Mouse (Mus musculus) limb, embryonic 15.5 days (tissue): Measurements from ENCODE around the gene Gnpat. TPM values are rescaled to one million over a fixed set of nuclear protein-coding genes. Genes with fewer than 3 reads are reported as not detected.

ENCODE experiments used
- ATAC-seq: fragments of 200-750 bp; cut with Nextera tagmentation; 2 replicates; pipeline ENCODE4 v1.8.0; 2017; ENCODE audit warnings: low read depth, moderate TSS enrichment; ENCODE audit not compliant: insufficient number of reproducible peaks, low FRiP score, low TSS enrichment
- H3K27ac ChIP-seq: fragments of 300-500 bp; sonication (generic); 2 replicates; pipeline ENCODE4 v1.5.1; 2015; ENCODE audit warnings: moderate library complexity, mild to moderate bottlenecking, inconsistent platforms
- H3K27me3 ChIP-seq: fragments of 300-500 bp; sonication (generic); 2 replicates; pipeline ENCODE4 v1.6.1; 2015; ENCODE audit warnings: inconsistent platforms
- H3K36me3 ChIP-seq: fragments of 300-500 bp; sonication (generic); 2 replicates; pipeline ENCODE4 v1.6.1; 2015; ENCODE audit warnings: inconsistent platforms
- H3K4me1 ChIP-seq: fragments of 300-500 bp; sonication (generic); 2 replicates; pipeline ENCODE4 v1.6.1; 2015; ENCODE audit warnings: inconsistent platforms
- H3K4me2 ChIP-seq: fragments of 300-500 bp; sonication (generic); 2 replicates; pipeline ENCODE4 v1.6.1; 2015; ENCODE audit warnings: mild to moderate bottlenecking, inconsistent platforms
- H3K4me3 ChIP-seq: fragments of 300-500 bp; sonication (generic); 2 replicates; pipeline ENCODE4 v1.5.1; 2015; ENCODE audit warnings: mild to moderate bottlenecking, inconsistent platforms
- H3K9ac ChIP-seq: fragments of 300-500 bp; sonication (generic); 2 replicates; pipeline ENCODE4 v1.6.1; 2015; ENCODE audit warnings: inconsistent platforms
- H3K9me3 ChIP-seq: fragments of 300-500 bp; sonication (generic); 2 replicates; pipeline ENCODE4 v1.6.1; 2016; ENCODE audit warnings: inconsistent platforms
- whole genome bisulfite sequencing: fragments of 180-500 bp; shearing (Covaris S2); methylation state at CpG from one replicate; pipeline ENCODE4 v1.1.7; 2015; 5-methylcytosine and 5-hydroxymethylcytosine counted together
- polyA plus RNA-seq: library from polyadenylated mRNA; unstranded; fragments of >200 nt; fragmentation: Nextera tagmentation; extraction: Ambion mirVana; gene quantifications from 2 replicates; pipeline ENCODE4 v1.2.1, GENCODE M21; 2015

Gene Gnpat
- polyA plus RNA-seq, 1 experiment from 2014 or later, result 83.9 TPM

- H3K27me3 ChIP-seq, result no peaks in the 10 kb centered on the region
- 64% methylated on average over 3 of the region's 3 CpGs for WGBS
- H3K9me3 ChIP-seq, result no peaks in the 10 kb centered on the region
- no peak overlapping the region for H3K9ac ChIP-seq
- H3K4me2 ChIP-seq, result no peak overlapping the region
- no peaks in the 10 kb centered on the region for H3K4me1 ChIP-seq
- no peak overlapping the region for H3K4me3 ChIP-seq
- H3K27ac ChIP-seq, result no peak overlapping the region
- no peak for ATAC-seq
- peaks cover 21% of the 10 kb centered on the region for H3K36me3 ChIP-seq
Measured at GRCm38 (mm10) chr8:124845131-124845530, 17.7 kb upstream of the Gnpat start.

- 68% methylated on average over 5 of the region's 5 CpGs for WGBS
Measured at GRCm38 (mm10) chr8:124845573-124845972, 17.3 kb upstream of the Gnpat start.

DNA sequence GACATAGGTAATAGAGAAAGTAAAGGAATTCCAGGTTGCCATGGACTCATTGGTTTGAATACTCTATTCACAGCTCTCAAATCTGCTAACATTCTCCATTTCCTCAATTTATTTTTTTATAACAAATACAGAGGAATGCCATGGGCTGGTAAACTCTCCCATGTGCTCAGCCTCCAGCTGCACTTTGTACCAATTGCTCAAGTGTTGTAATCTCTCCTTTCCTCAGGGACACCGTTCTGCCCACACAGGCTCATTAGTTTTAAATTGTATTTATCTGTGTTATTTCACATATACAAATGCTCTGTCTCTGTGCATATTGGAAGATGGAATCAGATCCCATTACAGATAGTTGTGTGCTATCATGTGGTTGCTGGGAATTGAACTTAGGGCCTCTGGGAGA lies 9.3 kb upstream of the Gnpat start:
- H3K4me2 ChIP-seq, result no peak overlapping the region
- H3K36me3 ChIP-seq, result peaks cover 61% of the 10 kb centered on the region
- no peak overlapping the region for H3K4me3 ChIP-seq
- H3K4me1 ChIP-seq, result no peaks in the 10 kb centered on the region
- H3K9ac ChIP-seq, result no peak overlapping the region
- H3K27me3 ChIP-seq, result no peaks in the 10 kb centered on the region
- no peaks in the 10 kb centered on the region; the same call in 1 of the 2 replicates for H3K9me3 ChIP-seq
- ATAC-seq, result no peak
- WGBS, result 98% methylated on average over 1 of the region's 1 CpGs
- H3K27ac ChIP-seq, result no peak overlapping the region

More at GRCm38 (mm10) chr8:124845573-124845972, 17.3 kb upstream of the Gnpat start:
- Histone ChIP-seq H3K27ac (no peak overlapping the region), H3K27me3 (no peaks in the 10 kb centered on the region), H3K4me1 (no peaks in the 10 kb centered on the region), H3K4me2 (no peak overlapping the region), H3K4me3 (no peak overlapping the region), H3K9me3 (no peaks in the 10 kb centered on the region), H3K36me3 (peaks cover 16% of the 10 kb centered on the region), H3K9ac (no peak overlapping the region)
- ATAC-seq, result no peak

- no peaks in the 10 kb centered on the region for H3K9me3 ChIP-seq
- peaks cover 12% of the 10 kb centered on the region for H3K4me1 ChIP-seq
- no peak overlapping the region for H3K4me2 ChIP-seq
- H3K9ac ChIP-seq, result no peak overlapping the region
- no peaks in the 10 kb centered on the region for H3K27me3 ChIP-seq
- no peak for ATAC-seq
- H3K36me3 ChIP-seq, result peaks cover 64% of the 10 kb centered on the region
- no peak overlapping the region for H3K4me3 ChIP-seq
- H3K27ac ChIP-seq, result no peak overlapping the region
Measured at GRCm38 (mm10) chr8:124859466-124859865, 3.4 kb upstream of the Gnpat start.

- H3K4me2 ChIP-seq, result no peak overlapping the region
- peaks cover 56% of the 10 kb centered on the region for H3K36me3 ChIP-seq
- no peaks in the 10 kb centered on the region for H3K27me3 ChIP-seq
- 94% methylated on average over 3 of the region's 3 CpGs for WGBS
- ATAC-seq, result no peak
- H3K4me1 ChIP-seq, result peaks cover 12% of the 10 kb centered on the region
- no peak overlapping the region for H3K4me3 ChIP-seq
- no peaks in the 10 kb centered on the region for H3K9me3 ChIP-seq
- no peak overlapping the region for H3K27ac ChIP-seq
- no peak overlapping the region for H3K9ac ChIP-seq
Measured at GRCm38 (mm10) chr8:124860188-124860587, 2.6 kb upstream of the Gnpat start.

GRCm38 (mm10) chr8:124863163-124863677 lies 387 bp downstream of the Gnpat start:
- peak overlapping the region; percentile 65 for H3K4me2 ChIP-seq
- peaks cover 15% of the 10 kb centered on the region for H3K4me1 ChIP-seq
- H3K27ac ChIP-seq, result peak overlapping the region; percentile 95
- under 1% methylated on average over 33 of the region's 33 CpGs for WGBS
- no peaks in the 10 kb centered on the region for H3K27me3 ChIP-seq
- H3K9ac ChIP-seq, result peak overlapping the region; percentile 98
- peaks cover 30% of the 10 kb centered on the region for H3K36me3 ChIP-seq
- H3K9me3 ChIP-seq, result no peaks in the 10 kb centered on the region
- ATAC-seq, result peak; percentile 76
- H3K4me3 ChIP-seq, result peak overlapping the region; percentile 98

- no peak for ATAC-seq
- H3K4me3 ChIP-seq, result peak overlapping the region; percentile 98
- H3K27me3 ChIP-seq, result no peaks in the 10 kb centered on the region
- peak overlapping the region; percentile 95 for H3K27ac ChIP-seq
- H3K36me3 ChIP-seq, result peaks cover 25% of the 10 kb centered on the region
- H3K4me1 ChIP-seq, result peaks cover 15% of the 10 kb centered on the region
- peak overlapping the region; percentile 98 for H3K9ac ChIP-seq
- peak overlapping the region; percentile 65 for H3K4me2 ChIP-seq
- 8% methylated on average over 8 of the region's 8 CpGs for WGBS
- H3K9me3 ChIP-seq, result no peaks in the 10 kb centered on the region
Measured at GRCm38 (mm10) chr8:124863729-124864128, 896 bp downstream of the Gnpat start.

- Histone ChIP-seq H3K4me2 (no peak overlapping the region), H3K4me1 (peaks cover 13% of the 10 kb centered on the region), H3K27ac (no peak overlapping the region), H3K4me3 (no peak overlapping the region), H3K36me3 (peaks cover 14% of the 10 kb centered on the region), H3K27me3 (no peaks in the 10 kb centered on the region), H3K9me3 (no peaks in the 10 kb centered on the region), H3K9ac (no peak overlapping the region)
- no peak for ATAC-seq
- WGBS, result 81% methylated on average over 3 of the region's 3 CpGs
Measured at GRCm38 (mm10) chr8:124866669-124867068, 3.8 kb downstream of the Gnpat start.

DNA sequence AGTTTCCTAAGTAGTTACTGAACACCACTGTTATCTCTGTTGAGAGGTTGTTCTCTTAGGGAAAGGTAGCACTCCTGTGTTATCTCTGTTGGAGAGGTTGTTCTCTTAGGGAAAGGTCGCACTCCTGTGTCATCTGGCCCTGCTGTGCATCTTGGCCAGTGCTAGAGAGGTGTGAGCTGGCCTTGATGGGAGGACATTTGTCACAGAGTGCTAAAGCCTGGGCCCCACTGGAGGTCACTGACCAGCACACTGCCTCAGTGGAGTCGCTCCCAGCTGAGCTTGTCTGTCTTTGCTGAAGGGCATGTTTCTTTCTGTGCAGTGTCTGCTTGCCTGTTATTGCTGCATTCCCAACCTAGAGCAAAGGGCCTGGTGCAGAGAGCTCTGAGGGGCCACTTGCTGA lies 4.3 kb downstream of the Gnpat start:
- no peak overlapping the region for H3K27ac ChIP-seq
- WGBS, result 47% methylated on average over 2 of the region's 2 CpGs
- peaks cover 9% of the 10 kb centered on the region for H3K4me1 ChIP-seq
- no peak overlapping the region for H3K4me3 ChIP-seq
- H3K9me3 ChIP-seq, result no peaks in the 10 kb centered on the region
- H3K27me3 ChIP-seq, result no peaks in the 10 kb centered on the region
- no peak for ATAC-seq
- H3K36me3 ChIP-seq, result peaks cover 19% of the 10 kb centered on the region
- H3K9ac ChIP-seq, result no peak overlapping the region
- H3K4me2 ChIP-seq, result no peak overlapping the region

GRCm38 (mm10) chr8:124869708-124870107 lies 6.9 kb downstream of the Gnpat start:
- ATAC-seq, result no peak
- no peak overlapping the region for H3K4me3 ChIP-seq
- no peak overlapping the region for H3K27ac ChIP-seq
- peaks cover 44% of the 10 kb centered on the region for H3K36me3 ChIP-seq
- H3K9me3 ChIP-seq, result no peaks in the 10 kb centered on the region
- H3K9ac ChIP-seq, result no peak overlapping the region
- 0 out of 2 replicates have a peak, but pooled peaks cover 3% of the 10 kb centered on the region for H3K4me1 ChIP-seq
- WGBS, result 71% methylated on average over 6 of the region's 6 CpGs
- no peaks in the 10 kb centered on the region for H3K27me3 ChIP-seq
- H3K4me2 ChIP-seq, result no peak overlapping the region

GRCm38 (mm10) chr8:124871474-124871873 lies 8.6 kb downstream of the Gnpat start:
- Histone ChIP-seq H3K4me2 (no peak overlapping the region), H3K36me3 (peaks cover 60% of the 10 kb centered on the region), H3K4me3 (no peak overlapping the region), H3K4me1 (no peaks in the 10 kb centered on the region), H3K27ac (no peak overlapping the region), H3K9me3 (no peaks in the 10 kb centered on the region), H3K9ac (no peak overlapping the region), H3K27me3 (no peaks in the 10 kb centered on the region)
- 92% methylated on average over 7 of the region's 7 CpGs for WGBS
- no peak for ATAC-seq

DNA sequence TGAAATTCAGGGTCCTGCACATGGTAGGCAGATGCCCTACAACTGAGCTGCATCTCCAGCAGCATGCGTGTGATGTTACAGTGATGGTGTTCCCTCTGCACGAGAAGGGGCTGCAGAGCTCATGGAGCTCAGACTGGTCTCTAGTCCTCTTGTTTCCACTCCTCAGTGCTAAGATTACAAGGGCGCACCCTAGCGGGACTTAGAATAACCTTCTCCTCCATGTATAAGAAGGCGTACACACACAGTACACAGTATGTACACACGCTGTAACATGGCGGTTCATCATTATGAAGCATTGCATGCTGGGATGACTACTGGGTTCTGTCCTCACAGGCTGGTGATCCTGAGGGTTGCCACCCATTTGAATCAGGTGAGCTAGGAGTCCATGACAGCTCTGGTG lies 9.2 kb downstream of the Gnpat start:
- Histone ChIP-seq H3K27ac (no peak overlapping the region), H3K9ac (no peak overlapping the region), H3K4me3 (no peak overlapping the region), H3K4me2 (no peak overlapping the region), H3K9me3 (no peaks in the 10 kb centered on the region), H3K27me3 (no peaks in the 10 kb centered on the region), H3K4me1 (no peaks in the 10 kb centered on the region), H3K36me3 (peaks cover 65% of the 10 kb centered on the region)
- no peak for ATAC-seq
- 91% methylated on average over 7 of the region's 7 CpGs for WGBS

GRCm38 (mm10) chr8:124872690-124873089 lies 9.9 kb downstream of the Gnpat start:
- peaks cover 71% of the 10 kb centered on the region for H3K36me3 ChIP-seq
- H3K4me3 ChIP-seq, result no peak overlapping the region
- ATAC-seq, result no peak
- H3K27ac ChIP-seq, result no peak overlapping the region
- H3K4me2 ChIP-seq, result no peak overlapping the region
- no peak overlapping the region for H3K9ac ChIP-seq
- WGBS, result 90% methylated on average over 5 of the region's 5 CpGs
- H3K9me3 ChIP-seq, result no peaks in the 10 kb centered on the region
- no peaks in the 10 kb centered on the region for H3K4me1 ChIP-seq
- H3K27me3 ChIP-seq, result no peaks in the 10 kb centered on the region
